Mouse (Mus musculus) heart, adult 2 months (tissue): ENCODE results near the gene B3gnt4.

Source experiments
- CTCF ChIP-seq: fragments of 200-600 bp; IDR thresholded peaks from 2 replicates; pipeline ENCODE4 v1.8.1; 2022; ENCODE audit warnings: antibody characterized with exemption, mild to moderate bottlenecking, moderate library complexity
- EP300 ChIP-seq: fragments of 200-500 bp; IDR thresholded peaks from 2 replicates; pipeline ENCODE4 v1.6.1; 2011; ENCODE audit warnings: low read depth, low read length, control low read depth; ENCODE audit not compliant: insufficient read depth

DNA sequence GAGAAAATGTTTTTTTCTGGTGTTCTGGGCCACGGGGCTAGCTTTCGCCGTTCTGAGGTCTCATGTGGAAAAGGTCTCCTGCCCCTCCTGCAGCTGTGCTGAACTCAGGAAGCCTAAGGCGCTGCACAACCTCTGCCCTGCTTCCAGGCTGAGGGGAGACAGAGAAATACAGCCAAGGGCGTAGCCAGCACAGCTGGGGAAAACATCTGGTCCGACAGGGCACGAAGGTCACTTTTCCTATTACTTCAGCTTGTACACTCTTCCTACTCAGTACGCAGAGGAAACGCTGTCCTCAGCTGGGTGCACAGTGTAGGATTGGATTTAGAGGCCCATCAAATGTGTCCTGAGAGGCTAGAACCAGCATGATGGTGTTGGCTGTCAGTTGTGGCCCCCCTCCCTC is 20.3 kb upstream of the B3gnt4 start:
- TF ChIP-seq EP300 (peak; percentile 92), CTCF (no peak)
